Mouse (Mus musculus) neutrophil, adult 5-6 weeks (primary cell): ENCODE measurements around the gene Galntl5. TPM values are rescaled to one million over a fixed set of nuclear protein-coding genes. Genes with fewer than 3 reads are reported as not detected.

Source experiments
- ATAC-seq: fragments of 151-379, 151-347 bp; 2 replicates; pipeline ENCODE4 v1.8.0; 2017; ENCODE audit warnings: mild to moderate bottlenecking, moderate TSS enrichment; ENCODE audit not compliant: insufficient number of reproducible peaks, poor library complexity, low FRiP score, severe bottlenecking; ENCODE audit errors: extremely low read depth
- total RNA-seq: library from RNA; stranded (forward); fragments of 200-1000 nt; gene quantifications from 2 replicates; pipeline ENCODE4 v1.2.3, GENCODE M21; 2017

The Galntl5 gene
- total RNA-seq, 1 experiment from 2014 or later = not detected

DNA sequence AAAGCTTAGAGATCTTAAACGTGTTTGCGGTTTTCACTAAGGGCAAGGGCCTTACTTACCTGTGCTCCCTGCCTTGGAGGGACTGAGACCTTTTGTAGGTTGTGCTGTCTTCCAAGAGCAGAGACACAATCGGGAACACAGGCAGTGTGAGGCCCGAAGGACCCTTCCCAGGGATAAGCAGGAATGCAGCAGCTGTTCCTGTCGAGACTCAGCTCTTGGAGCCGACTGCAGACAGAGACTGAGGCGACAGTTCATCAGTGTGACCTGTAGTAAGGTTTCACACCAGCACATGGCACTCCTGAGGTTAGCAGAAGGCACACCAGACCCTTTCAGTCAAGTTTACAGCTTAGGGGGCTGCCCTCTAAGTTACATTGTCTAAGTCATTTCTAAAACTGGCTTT lies 81.0 kb downstream of the Galntl5 start:
- ATAC-seq = no peak

DNA sequence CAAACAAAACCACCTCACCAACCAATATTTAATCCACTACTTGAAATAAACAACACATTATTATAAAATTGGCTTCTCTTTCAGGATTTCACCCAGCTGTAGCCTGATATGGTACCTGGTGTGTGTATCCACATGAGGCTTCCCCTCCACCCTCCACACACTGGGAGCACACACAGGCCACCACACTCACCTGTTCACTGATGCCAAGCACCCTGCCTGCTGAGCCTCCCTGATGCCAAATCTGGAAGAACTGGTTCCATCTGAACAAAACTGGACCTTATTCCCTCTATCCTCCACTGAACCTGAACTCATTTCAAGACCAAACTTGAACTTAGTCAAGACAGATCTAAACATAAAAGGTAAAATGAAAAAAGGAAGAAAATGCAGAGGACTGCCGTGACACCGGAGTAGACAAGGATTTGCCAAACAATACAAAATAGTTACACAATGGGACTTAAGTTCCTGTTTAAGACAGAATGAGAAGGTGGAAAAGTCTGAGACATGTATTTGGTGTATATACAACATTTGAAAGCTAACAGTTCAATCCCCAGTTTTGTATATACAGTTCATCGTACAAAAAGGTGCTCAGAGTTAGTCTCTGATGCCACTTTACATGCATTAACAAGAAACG lies 87.1 kb downstream of the Galntl5 start:
- no peak for ATAC-seq

Other genes with a start within 250 kb of the Galntl5 start
- 33.3 and 37.0 TPM in 2 replicates for gene Prkag2, start 80.8 kb upstream of the Galntl5 start, total RNA-seq
- 40.3 and 43.2 TPM in 2 replicates for gene Galnt11, start 40.4 kb downstream of the Galntl5 start, total RNA-seq
- not detected in 2 replicates for gene E130116L18Rik, start 41.7 kb downstream of the Galntl5 start, total RNA-seq